Mouse (Mus musculus): ENCODE measurements around the gene Tmx4.

GRCm38 (mm10) chr2:134559422-134559821 is 84.5 kb downstream of the Tmx4 start:
- TF ChIP-seq CTCF (IDR thresholded peaks at IDR 0.05; ENCODE audit: control insufficient read depth, insufficient read depth, insufficient replicate concordance, low read depth, low read length) (no peak), POLR2A (IDR thresholded peaks at IDR 0.05; ENCODE audit: control insufficient read depth, low read depth, low read length) (no peak)
